Mouse (Mus musculus) frontal cortex, adult (tissue): ENCODE measurements at regions not wholly inside any gene's neighbourhood (a gene's known extent, or its start where the extent isn't known, plus 50 kb on each side); places are given as distances from the start of the nearest gene placed in this dataset.

ENCODE experiments used
- ATAC-seq: cut with Nextera tagmentation; 2 replicates; pipeline ENCODE4 v1.9.2; 2017; ENCODE audit warnings: mild to moderate bottlenecking, moderate library complexity, mixed read lengths; ENCODE audit not compliant: low TSS enrichment

- ATAC-seq, result no peak
Measured at GRCm38 (mm10) chr4:87386835-87387234, 156.6 kb upstream of the Slc24a2 start.

- no peak for ATAC-seq
Measured at GRCm38 (mm10) chr4:87386271-87386670, 156.0 kb upstream of the Slc24a2 start.

GRCm38 (mm10) chr4:87385221-87385739, 155.0 kb upstream of the Slc24a2 start:
- ATAC-seq, result no peak

- ATAC-seq, result no peak
Measured at GRCm38 (mm10) chr4:87384469-87385044, 154.3 kb upstream of the Slc24a2 start.

- no peak for ATAC-seq
Measured at GRCm38 (mm10) chr4:87380716-87381115, 150.4 kb upstream of the Slc24a2 start.

- ATAC-seq, result no peak
Measured at GRCm38 (mm10) chr4:87379516-87380173, 149.4 kb upstream of the Slc24a2 start.

- no peak for ATAC-seq
Measured at GRCm38 (mm10) chr4:87371960-87372359, 141.7 kb upstream of the Slc24a2 start.

GRCm38 (mm10) chr4:87369626-87370234, 139.5 kb upstream of the Slc24a2 start:
- no peak for ATAC-seq

- ATAC-seq, result peak; percentile 91
Measured at GRCm38 (mm10) chr4:87368413-87369160, 138.3 kb upstream of the Slc24a2 start.

- peak; percentile 90 for ATAC-seq
Measured at GRCm38 (mm10) chr4:87367732-87368412, 137.6 kb upstream of the Slc24a2 start.

GRCm38 (mm10) chr4:87362201-87362600, 131.9 kb upstream of the Slc24a2 start:
- ATAC-seq, result peak; percentile 100

GRCm38 (mm10) chr4:87359483-87359882, 129.2 kb upstream of the Slc24a2 start:
- ATAC-seq, result peak; percentile 78

GRCm38 (mm10) chr4:87359004-87359403, 128.7 kb upstream of the Slc24a2 start:
- ATAC-seq, result no peak

GRCm38 (mm10) chr4:87332968-87333367, 102.7 kb upstream of the Slc24a2 start:
- peak; percentile 75 for ATAC-seq

GRCm38 (mm10) chr4:87329136-87329535, 98.9 kb upstream of the Slc24a2 start:
- no peak for ATAC-seq

GRCm38 (mm10) chr4:87321726-87322349, 91.6 kb upstream of the Slc24a2 start:
- ATAC-seq, result no peak

GRCm38 (mm10) chr4:87298129-87298528, 67.9 kb upstream of the Slc24a2 start:
- ATAC-seq, result peak; percentile 59

GRCm38 (mm10) chr4:87294538-87294937, 64.3 kb upstream of the Slc24a2 start:
- ATAC-seq, result no peak
